ENCODE assay signal across 9 mouse cellular contexts in the genomic region with DNA sequence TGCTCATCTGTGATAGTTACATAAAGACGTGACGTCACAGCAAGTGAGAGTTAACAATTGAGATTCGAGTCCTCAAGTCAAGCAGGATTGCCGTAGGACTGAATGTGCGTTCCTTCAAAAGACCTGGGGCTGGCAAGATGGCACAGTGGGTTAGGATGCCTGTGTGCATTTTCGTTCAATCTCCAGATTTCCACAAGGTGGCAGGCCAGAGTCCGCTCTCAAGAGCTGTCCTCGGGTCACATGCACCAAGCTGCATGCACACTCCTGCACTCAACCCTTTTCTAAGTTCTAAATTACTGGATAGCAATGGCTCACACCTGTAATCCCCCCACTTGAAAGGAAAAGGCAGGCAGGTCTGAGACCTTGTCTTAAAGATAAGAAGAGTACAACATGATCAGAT. TPM values are rescaled to one million over a fixed set of nuclear protein-coding genes. Genes with fewer than 3 reads are reported as not detected.
DNase-seq lines count a peak whose midpoint lies in the region; ATAC-seq and TF ChIP-seq lines count a peak whose summit lies in the region.
"Had no signal": no experiment of that assay in that cellular context is flagged by ENCODE, and none has a peak within 500 bp of the region (broad histone marks: within the 10 kb centered on the region; RNA-seq: fewer than 3 reads in every experiment).

No protein-coding gene starts in this region.

- TF ChIP-seq CTCF in heart, postnatal 0 days (IDR thresholded peaks at IDR 0.05; ENCODE audit: low read depth): peak; percentile 66

- no peak overlapping the region for H3K4me3 ChIP-seq in heart, postnatal 0 days (ENCODE audit: low read depth, low read length)
- H3K4me3 ChIP-seq: stomach, embryonic 15.5 days had no signal

- TF ChIP-seq EP300 in heart, postnatal 0 days (IDR thresholded peaks at IDR 0.05; ENCODE audit: low read depth): no peak

- peak; percentile 24 for DNase-seq in heart, postnatal 0 days (ENCODE audit: low spot score)
- no peak for DNase-seq in heart, adult 8-10 months (ENCODE audit: low spot score)
- peak; percentile 66 for DNase-seq in 416B (ENCODE audit: low read depth)
- peak; percentile 22 for DNase-seq in MEL-GATA-1-ER (ENCODE audit: extremely low read depth, low read depth)
- DNase-seq in lung, postnatal 10 days: peak; percentile 72
- peak; percentile 42 for DNase-seq in thymus, postnatal 0 days (ENCODE audit: low spot score)
- no peak for DNase-seq in frontal cortex, postnatal 36 days (ENCODE audit: low spot score in 2 of 2)

- no peaks in the 10 kb centered on the region for H3K27me3 ChIP-seq in heart, postnatal 0 days (ENCODE audit: control insufficient read depth, insufficient read depth, low read length)
- H3K27me3 ChIP-seq: stomach, embryonic 15.5 days had no signal

- H3K9me3 ChIP-seq in heart, postnatal 0 days (replicated peaks; ENCODE audit: control insufficient read depth, low read length): no peaks in the 10 kb centered on the region
- H3K9me3 ChIP-seq: stomach, embryonic 15.5 days had no signal

- H3K36me3 ChIP-seq in heart, postnatal 0 days (replicated peaks; ENCODE audit: control insufficient read depth, insufficient read depth, low read length): peaks cover 42% of the 10 kb centered on the region

- no peaks in the 10 kb centered on the region for H3K4me1 ChIP-seq in heart, postnatal 0 days (ENCODE audit: control insufficient read depth, insufficient read depth)
- H3K4me1 ChIP-seq: stomach, embryonic 15.5 days had no signal

- 59% methylated on average over 8 of the region's 8 CpGs for WGBS in heart, postnatal 0 days

- H3K27ac ChIP-seq in heart, postnatal 0 days (ENCODE audit: low read depth): no peak overlapping the region
- H3K27ac ChIP-seq: stomach, embryonic 15.5 days had no signal

- H3K4me2 ChIP-seq in heart, postnatal 0 days (ENCODE audit: low read depth, low read length): no peak overlapping the region
- H3K4me2 ChIP-seq: stomach, embryonic 15.5 days had no signal

- no peak overlapping the region for H3K9ac ChIP-seq in heart, postnatal 0 days (replicated peaks; ENCODE audit: low read depth, low read length)
- H3K9ac ChIP-seq: stomach, embryonic 15.5 days had no signal

- peak; percentile 32; the same call in 1 of the 2 replicates for ATAC-seq in heart, postnatal 0 days (ENCODE audit: insufficient read depth, low read depth)
- peak; percentile 59 for ATAC-seq in granulocyte monocyte progenitor cell, adult 5-6 weeks (replicated peaks; ENCODE audit: poor library complexity, severe bottlenecking)

RNA-seq across cellular contexts. Expression of gene Tmem200b, which starts 17.1 kb away (rescaled TPM):
- 16.0 and 23.5 TPM in 2 replicates for total RNA-seq in heart, postnatal 0 days (2014; rRNA removed; ENCODE audit: low replicate concordance)
- polyA plus RNA-seq in heart, postnatal 0 days (2015; fragmentation: Nextera tagmentation; extraction: Ambion mirVana): 0.60 and 0.97 TPM in 2 replicates
- total RNA-seq in heart, adult 8-10 months (2022): 1 to 10 TPM; 4.3 to 6.5 (median 5.1) TPM
- not detected in 2 replicates for total RNA-seq in granulocyte monocyte progenitor cell, adult 5-6 weeks (2014; fragmentation: Nextera tagmentation)
- not detected in 2 replicates for total RNA-seq in granulocyte monocyte progenitor cell, adult 5-6 weeks (2017)
- 0.30 and 0.35 TPM in 2 replicates for polyA plus RNA-seq in thymus, postnatal 0 days (2015; fragmentation: Nextera tagmentation; extraction: Ambion mirVana)

RNA-seq across cellular contexts. Expression of gene Srsf4, which starts 31.1 kb away (rescaled TPM):
- 14.3 and 17.1 TPM in 2 replicates for total RNA-seq in heart, postnatal 0 days (2014; rRNA removed; ENCODE audit: low replicate concordance)
- polyA plus RNA-seq in heart, postnatal 0 days (2015; fragmentation: Nextera tagmentation; extraction: Ambion mirVana): 40.7 and 42.0 TPM in 2 replicates
- 10 to 100 TPM; 28.6 to 34.4 (median 32.5) TPM for total RNA-seq in heart, adult 8-10 months (2022)
- total RNA-seq in granulocyte monocyte progenitor cell, adult 5-6 weeks (2014; fragmentation: Nextera tagmentation): 62.0 and 78.5 TPM in 2 replicates
- 66.8 and 72.4 TPM in 2 replicates for total RNA-seq in granulocyte monocyte progenitor cell, adult 5-6 weeks (2017)
- 119 and 123 TPM in 2 replicates for polyA plus RNA-seq in thymus, postnatal 0 days (2015; fragmentation: Nextera tagmentation; extraction: Ambion mirVana)

Comparison
In these comparisons a context has a peak if more than half of its experiments do, and no peak if none do; other contexts are left out.
1. DNase-seq: peak in heart, postnatal 0 days (single experiment), 416B (single experiment), MEL-GATA-1-ER (single experiment), lung, postnatal 10 days (single experiment) and thymus, postnatal 0 days (single experiment); none in heart, adult 8-10 months (single experiment) and frontal cortex, postnatal 36 days (0 of 2).
2. RNA of gene Tmem200b, which starts 17.1 kb away (total RNA-seq): 16.0 to 23.5 TPM in heart, postnatal 0 days and 4.3 to 6.5 TPM in heart, adult 8-10 months; not detected in granulocyte monocyte progenitor cell, adult 5-6 weeks; every median in the first group is over 4 times any median in the second.